Mouse (Mus musculus) G1E (cell line): Measurements from ENCODE around the gene Rnf180.

Experiments used
- CTCF ChIP-seq: IDR thresholded peaks from 2 replicates; pipeline ENCODE4 v1.5.1; 2012; ENCODE audit warnings: low read depth, low read length, inconsistent platforms, mixed read lengths
- GATA1 ChIP-seq: IDR thresholded peaks from 2 replicates; pipeline ENCODE4 v1.6.1; 2012; ENCODE audit warnings: borderline replicate concordance, low read length, inconsistent platforms, mixed read lengths
- GATA2 ChIP-seq: IDR thresholded peaks from 2 replicates; pipeline ENCODE4 v1.6.1; 2012; ENCODE audit warnings: low read depth, low read length, inconsistent platforms, borderline replicate concordance
- POLR2AphosphoS5 ChIP-seq: IDR thresholded peaks from 2 replicates; pipeline ENCODE4 v1.6.1; 2012; ENCODE audit warnings: low read depth, low read length, inconsistent platforms; ENCODE audit not compliant: insufficient replicate concordance
- TAL1 ChIP-seq: conservative IDR thresholded peaks from 2 replicates; pipeline ENCODE4 v1.6.1; 2012; ENCODE audit warnings: low read depth, low read length, inconsistent platforms, mixed read lengths

DNA sequence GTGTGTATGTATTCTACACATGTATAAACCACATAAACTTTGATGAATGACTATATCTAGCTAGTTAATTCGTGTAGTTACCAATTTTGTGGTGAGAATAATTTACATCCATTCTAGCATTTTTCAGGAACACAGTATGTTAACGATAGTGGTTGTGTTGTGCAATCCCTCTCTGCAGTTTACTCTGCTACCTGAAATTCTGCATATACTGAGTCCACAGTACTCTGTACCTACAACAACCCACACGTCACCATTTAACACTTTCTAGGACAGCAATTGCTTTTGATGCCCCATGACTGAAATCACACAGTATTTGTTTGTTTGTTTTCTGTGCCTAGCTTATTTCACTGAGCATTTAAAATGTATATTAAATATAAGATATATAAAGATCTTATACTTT lies 83.9 kb downstream of the Rnf180 start:
- TF ChIP-seq CTCF (no peak), POLR2AphosphoS5 (no peak), TAL1 (no peak), GATA1 (no peak), GATA2 (no peak)
